Mouse (Mus musculus) embryo, embryonic 10 days (tissue): ENCODE results near the gene Minpp1.

Experiments used
- DNase-seq: peaks from one replicate; pipeline ENCODE4 v3.0.0-alpha.2; 2015; ENCODE audit warnings: low spot score

The Minpp1 gene

DNA sequence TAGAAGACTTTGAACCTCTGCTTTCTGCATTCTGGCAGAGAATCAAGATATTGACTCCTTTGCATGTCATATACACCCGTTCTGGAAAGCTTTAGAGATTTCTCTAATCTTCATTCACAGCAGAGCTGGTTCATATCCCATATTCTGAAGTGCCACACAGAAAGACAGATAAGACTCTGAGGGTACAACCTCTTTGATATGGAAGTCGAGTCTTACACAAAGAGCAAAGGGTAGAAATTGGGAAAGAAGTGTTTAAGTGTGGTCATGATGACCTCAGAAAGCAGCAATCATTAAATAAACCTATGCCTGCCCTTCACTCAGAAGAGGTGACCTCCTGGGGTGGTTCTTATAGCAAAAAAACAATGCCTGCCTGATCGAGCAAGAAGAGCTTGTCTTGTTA is 43.2 kb downstream of the Minpp1 start:
- DNase-seq: no peak

DNA sequence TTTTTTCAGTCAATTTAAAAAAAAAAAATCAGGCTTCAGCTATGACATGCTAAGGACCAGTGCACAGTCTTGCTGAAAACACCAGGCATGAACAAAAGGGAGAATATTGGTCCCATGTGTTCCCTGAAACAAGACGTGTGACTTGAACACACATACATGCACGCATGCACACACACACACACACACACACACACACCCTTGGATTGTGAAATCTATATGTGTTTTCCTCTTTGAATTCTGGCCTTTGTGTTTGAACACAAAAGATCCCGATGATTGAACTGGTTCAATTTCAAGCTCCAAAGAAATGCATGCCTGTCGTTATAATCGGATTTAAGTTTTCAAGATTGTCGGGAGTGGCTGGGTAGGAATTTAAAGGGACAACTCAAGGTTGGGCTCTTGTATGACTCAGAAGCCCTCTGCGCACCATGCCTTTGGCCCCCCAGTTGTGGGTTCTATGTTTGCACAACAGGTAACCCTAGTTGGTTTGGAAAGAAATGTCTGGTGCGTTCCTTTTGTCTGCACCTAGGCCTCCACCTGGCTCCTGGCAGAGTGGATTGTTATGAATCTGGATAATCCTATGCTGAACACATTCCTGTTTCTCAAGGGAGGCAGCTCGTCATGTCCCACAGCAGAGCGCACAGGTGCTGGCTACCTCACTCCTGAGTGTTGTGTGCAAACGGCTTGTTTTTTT is 43.8 kb downstream of the Minpp1 start:
- DNase-seq: no peak

- no peak for DNase-seq
These were observed 44.7 kb downstream of the Minpp1 start for GRCm38 (mm10) chr19:32530296-32530695.

GRCm38 (mm10) chr19:32532331-32532730 is 46.8 kb downstream of the Minpp1 start:
- DNase-seq: no peak

DNA sequence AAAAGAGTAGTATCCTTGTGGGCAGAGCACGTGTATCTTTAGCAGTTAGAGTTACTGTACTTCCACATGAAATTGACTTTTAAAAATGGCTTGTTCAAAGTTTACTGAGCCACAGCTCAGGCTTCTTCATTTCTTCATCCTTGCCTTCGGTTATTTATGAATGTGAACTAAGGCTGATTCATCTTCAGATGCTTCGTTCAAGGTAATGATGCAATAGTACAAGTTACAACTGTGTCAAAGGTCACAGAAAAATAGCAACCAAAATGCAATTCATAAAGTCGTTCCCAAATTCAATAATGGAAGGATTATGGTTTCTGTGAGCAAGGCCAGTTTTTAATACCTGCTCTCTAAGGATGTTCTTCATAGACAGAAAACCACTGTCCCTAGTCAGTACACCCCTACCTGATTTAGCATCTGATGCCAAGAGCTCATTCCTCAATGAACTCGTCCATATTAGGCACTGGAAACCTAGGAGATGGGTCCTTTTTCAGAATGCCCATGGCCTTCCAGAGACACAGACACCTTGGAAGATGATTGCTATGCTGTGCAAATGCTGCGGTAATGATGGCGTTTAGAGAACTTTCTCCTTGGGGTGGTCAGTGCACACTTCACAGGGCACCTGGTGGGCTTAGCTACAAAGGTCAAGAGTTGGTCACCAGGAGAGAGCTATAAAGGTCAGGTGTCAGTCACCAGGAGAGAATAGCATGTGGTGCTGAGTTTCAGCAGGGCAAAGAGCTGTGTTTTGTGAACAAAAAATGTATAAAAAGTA is 47.4 kb downstream of the Minpp1 start:
- DNase-seq: no peak

GRCm38 (mm10) chr19:32534887-32535286 is 49.3 kb downstream of the Minpp1 start:
- no peak for DNase-seq

DNA sequence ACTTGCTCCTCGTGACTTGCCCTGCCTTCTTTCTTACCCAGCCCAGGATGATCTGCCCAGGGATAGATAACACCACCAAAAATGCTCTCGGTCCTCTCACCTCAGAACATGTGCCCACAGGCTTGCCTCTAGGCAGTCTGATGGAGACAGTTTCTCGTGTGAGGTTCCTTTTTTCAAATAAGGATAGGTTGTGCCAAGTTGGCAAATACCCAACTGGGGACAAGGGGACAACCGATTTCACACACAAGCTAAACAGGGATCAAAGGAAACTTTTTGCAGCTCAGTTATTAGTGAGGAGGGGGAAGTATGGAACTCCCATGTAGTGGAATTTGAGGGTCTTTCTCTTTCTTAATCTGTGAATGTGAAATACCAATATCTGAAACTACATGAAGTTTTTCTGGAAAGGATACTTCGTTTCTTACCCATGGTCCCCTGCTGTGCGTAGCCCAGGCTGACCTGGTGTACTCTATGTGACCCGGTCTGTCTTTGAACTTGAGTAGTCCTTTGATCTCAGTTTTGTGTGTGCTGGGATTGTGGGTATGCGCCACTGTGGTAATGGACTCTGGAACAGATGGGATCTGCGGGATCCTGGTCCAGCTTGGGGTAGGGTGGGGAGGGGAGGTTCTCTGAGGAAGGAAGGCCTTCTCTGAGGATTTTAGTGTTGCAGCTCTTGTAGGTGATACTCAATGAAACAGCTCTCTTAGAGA is 57.4 kb downstream of the Minpp1 start:
- no peak for DNase-seq

DNA sequence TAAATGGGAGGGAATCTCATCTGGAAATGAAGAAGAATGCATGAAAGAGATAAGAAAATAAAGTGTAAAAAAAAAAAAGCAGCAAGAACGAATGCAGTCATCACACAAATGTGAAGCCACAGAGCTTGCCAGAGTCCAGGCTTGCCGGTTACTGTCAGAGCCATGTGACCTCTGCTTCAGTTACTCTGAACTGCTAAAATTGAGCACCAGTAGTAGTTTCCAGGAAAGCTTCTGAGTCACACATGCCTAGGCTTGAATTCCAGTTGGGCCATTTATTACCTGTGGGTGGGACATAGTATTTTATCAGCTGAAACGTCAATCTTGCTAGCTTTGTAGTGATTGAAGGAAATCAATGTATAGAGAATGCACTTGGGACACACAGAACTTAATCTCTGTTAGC is 61.8 kb downstream of the Minpp1 start:
- no peak for DNase-seq

DNA sequence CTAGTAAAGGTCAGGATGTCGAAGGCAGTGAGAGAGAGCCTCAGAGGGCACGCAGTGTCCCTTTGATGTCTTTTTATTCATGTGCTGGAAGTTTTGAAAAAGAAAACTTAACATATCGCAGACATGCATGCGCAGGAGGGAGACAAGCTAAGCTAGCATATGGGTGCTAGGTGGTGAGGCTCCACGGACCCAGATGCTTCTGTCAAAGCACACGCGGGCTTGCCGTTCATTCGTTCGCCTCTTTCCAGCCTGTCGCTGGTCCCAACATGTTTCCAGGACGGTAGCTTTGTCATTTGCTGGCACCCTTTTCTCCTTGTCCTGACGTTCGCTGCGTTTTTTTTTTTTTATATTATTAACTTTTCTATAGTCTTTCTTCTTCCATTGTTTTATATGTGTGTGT is 62.6 kb downstream of the Minpp1 start:
- DNase-seq: no peak

GRCm38 (mm10) chr19:32550446-32550845 is 64.9 kb downstream of the Minpp1 start:
- no peak for DNase-seq

DNA sequence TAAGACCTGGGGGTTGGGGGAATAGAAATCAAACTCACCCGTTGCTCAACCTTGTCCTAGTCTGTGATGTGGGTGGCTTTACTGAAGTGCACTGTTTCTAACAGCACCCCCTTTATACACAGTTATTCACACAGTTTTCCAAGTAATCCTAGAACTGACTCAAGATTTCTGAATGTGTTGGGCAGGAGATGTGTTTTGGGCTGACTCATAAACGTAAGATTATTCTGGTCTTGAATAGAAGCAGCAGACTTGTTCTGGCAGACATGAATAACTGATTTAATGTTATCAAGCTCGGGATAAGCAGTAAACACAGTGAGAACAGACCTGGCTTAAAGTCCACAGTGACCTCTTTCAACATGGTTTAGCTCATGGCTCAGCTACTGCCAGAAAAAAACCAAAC is 65.9 kb downstream of the Minpp1 start:
- DNase-seq: no peak

DNA sequence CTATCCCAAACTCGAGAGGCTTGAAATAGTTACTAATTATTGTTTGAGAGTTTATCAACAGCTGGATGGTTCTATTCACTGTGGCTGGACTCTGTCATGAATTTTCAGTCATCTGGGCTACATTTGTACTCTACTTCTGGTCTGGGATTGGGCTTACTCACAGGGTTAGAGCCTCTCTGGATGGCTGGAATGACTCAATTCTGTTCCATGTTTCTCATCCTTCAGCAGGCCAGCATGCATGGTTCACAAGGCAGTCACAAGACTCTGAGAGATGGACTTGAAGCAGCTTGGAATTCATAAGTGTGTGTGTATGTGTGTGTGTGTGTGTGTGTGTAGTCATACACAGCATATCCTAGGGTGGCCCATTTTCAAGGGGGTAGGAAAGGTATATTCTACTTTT is 66.5 kb downstream of the Minpp1 start:
- DNase-seq: no peak

- no peak for DNase-seq
These were observed 67.7 kb downstream of the Minpp1 start for GRCm38 (mm10) chr19:32553310-32553709.

DNA sequence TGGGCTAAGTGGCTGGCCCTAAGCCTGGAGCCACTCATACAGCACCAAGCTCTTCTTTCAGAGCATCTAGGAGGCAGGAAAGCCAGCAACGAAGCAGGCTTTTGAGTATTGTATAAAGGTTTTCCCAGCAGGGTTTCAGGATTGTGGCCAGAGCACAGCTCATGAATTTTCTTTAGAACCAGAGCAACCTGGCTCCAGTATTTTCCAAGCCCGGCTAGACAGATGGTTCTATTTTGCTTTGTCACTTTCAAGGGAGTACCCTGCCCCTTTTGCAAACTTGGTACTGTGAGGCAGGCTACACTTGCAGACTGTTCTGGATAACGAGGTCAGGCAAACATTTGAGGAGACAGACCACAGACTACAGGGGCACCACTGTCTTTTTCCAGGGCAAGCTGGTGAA is 69.7 kb downstream of the Minpp1 start:
- DNase-seq: no peak
